Mouse (Mus musculus): Measurements from ENCODE around the gene Tmem121.
A peak's percentile ranks its signal among the peaks of the same experiment; 100 is the strongest.

Tmem121 gene

GRCm38 (mm10) chr12:113185442-113186291, at the start of gene Tmem121:
TSS of gene Tmem121 (plus strand) at chr12:113185930.
- DNase-seq: peak; percentile 82 to 86

GRCm38 (mm10) chr12:113136492-113137020, 49.2 kb upstream of the Tmem121 start:
- DNase-seq: no peak

DNA sequence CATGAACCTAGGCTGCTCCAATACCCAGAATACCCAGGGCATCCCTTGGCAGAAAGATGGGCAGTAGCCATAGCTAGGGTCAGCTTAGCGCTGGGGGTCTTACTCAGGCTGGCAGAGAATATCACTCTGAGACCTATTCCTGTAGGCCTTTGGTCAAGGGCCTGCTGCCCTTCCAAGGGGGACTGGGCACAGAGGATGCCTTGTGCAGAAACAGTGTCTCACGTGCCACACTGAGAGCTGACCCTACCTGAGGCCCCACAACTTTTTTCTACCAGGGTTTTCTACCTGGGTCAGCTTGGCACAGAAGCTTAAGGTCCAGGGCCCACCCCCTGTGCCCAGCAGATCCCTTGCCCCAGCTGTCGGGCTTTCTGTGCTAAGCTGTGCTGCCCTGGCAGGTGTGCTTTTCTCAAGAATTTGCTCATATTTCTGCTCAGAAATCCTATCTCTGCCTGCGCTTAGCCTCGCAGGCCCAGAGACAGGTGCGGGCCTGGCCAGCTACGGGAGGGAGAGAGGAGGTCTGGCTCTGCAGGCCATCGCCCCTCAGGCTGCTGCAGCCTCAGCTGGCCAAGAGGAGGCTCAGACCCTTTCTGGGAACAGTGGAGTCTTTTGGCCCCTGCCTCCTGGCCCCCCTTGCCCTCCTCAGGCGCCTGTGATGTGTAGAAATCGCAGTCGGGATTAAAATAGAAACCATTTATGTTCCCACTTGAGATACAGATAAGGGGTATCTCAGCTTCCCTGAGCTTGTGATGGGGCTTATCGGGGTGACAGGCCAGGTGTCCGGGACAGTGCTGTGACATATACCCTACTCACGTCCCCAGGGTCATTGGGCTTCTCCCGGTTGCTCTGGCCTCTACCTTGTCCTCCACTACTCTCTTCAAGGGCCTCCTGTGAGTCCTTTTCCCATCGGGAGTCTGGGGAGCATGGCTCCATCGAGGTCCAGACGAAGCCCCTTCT, 48.2 kb upstream of the Tmem121 start:
- DNase-seq: no peak

DNA sequence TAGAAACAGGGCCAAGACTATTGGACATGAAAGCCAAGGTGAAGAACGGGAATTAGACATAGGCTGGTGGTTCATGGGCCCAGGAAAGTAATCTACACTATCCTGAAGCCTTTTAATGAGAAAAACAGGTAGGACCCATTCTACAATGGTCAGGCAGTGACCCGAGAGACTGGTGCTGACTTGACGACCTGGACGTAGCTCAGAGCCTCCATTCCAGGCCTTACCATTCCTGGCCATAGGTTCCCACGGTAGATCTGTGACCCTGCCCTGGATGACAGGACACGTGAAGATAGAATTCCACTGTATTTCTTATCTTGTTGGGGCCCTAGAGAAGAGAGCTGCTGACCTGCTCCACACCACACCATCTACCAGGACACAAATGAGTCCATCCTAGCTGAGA, 47.4 kb upstream of the Tmem121 start:
- DNase-seq: no peak

DNA sequence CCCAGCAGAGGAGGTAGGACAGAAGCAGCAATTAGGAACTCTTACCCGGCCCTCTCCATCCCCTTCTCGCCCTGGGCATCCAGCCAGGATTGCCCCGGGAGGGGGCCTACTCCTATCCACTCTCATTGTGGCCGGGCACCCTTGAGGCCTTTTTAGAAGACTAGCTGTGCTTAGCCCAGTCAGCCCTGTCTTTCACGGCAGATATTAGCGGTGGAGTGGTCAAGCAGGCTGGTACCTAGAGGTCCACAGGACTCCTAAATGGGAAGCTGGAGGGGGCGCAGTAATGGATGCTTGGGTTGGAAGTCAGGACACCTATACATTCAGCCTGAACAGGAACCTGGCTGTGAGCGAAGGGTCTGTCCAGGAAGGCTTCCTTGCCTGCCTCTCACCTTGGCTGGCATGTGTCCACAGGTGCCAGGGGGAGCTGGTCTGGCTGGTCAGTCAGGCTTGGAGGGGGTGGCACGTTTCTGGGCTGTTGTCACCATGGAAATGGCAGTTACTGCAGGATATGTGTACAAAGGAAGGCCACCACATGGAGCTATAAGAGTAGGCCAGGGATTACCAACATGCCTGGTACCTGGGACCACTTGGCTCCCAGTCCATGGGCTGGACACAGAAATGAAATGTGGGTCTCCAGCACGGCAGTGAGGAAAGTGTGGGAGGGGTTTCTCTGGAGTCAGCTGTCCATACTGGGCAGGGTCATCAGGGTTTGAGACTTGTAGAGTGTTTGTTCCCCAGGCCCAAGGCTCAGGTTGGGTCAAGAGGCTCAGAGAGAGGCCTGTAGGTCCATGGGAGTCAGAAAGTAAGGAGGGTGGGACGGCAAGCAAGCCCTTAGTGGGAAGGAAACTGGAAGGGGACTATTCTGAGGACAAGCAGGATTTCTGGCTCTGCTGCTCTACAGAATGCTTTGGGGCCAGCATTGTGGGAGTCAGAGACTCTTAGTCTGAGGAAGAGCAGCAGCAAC, 46.5 kb upstream of the Tmem121 start:
- DNase-seq: peak; percentile 48 to 49

DNA sequence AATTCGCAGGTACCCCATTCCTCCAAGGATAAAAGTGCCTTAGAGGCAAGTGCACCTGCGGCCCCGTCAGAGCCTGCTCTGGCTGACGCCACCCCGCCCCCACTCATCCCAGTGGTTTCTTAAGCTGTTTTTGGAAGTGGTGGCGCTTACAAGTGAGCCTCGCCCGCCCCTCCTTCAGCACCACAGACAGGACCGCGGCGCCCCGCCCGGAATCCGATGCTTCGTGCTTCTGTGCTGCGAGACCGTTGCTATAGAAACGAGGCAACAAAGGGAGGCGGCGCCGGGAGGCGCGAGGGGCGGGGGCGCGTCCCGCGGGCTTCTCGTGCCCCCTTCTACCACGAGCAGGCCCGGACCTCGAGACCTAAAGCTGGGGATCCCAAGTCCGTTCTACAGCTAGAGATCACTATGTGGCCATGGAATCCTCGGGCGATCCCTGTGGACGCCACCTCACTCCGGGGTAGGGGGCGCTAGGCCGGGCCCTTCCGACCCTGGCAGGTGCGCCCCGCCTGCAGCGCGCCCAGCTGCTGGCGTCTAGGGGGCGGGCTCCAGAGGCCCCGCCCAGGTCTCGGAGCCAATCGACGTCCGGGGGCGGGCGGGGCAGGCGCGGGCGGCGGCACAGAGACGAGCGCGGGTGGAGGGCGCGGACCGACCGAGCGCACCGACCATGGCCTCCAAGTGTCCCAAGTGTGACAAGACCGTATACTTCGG, 45.7 kb upstream of the Tmem121 start, which contains the start of gene Crip2:
Crip2 (plus strand) TSS at position 329 of the 708 bp plus-strand sequence.
- peak; percentile 81 to 85 for DNase-seq

DNA sequence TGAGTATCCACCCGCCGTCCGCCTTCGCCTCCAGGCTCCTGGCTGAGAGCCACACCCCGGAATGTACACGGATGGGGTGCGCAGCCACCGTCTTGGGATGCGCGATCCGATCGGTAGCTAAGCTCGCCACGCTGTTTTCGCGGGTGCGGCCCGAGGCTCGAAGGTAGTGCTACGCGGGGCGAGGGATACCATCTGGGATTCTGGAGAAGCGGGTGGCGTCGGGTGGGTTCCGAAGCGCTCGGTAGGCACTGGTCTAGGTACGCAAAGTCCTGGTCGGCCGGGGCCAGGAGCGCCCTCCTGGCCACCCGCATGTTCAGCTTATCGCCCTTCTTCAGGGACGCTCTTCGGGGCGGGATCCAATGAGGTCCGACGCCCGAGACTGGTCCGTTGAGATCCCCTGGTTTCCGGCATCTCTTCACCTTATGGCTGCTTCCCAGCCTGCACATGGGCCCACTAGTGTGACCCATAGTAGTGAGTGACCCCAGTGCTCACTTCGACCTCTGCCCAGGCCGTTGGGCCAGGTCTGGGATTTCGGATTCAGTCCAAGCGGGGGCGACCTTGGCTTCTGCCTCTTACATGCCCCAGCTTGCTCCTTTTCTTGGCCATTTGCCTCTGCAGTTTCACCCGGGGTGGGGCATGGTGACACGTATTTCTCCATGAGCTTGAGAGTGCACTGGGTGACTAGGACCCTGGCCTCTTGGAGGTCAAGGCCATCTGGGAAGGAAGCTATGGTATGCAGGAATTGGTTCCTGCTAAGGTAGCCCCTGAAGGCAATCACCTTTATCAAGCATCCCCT, 44.9 kb upstream of the Tmem121 start:
- peak; percentile 50 to 55 for DNase-seq

DNA sequence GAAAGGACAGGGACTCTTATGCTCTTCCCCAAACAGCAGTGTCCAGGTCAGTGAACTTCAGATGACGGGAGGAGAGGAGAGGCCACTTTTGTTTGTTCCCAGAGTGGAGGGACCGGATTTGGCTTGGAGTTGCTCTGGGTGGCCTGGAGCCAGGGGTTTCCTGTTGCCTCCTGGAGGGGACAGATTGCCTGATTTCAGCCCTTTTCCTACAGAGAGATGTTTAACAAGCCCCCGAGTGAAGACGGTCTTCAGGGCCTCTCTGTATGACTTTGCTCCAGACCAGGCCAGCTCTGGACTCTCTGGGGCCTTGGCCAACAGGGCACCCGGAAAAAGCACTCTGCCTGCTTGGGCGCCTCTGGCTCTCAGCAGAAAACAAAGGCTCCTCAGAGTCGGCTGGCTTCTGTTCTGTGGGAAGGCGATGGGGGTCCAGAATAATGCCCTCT, 44.2 kb upstream of the Tmem121 start:
- peak; percentile 74 to 78 for DNase-seq

DNA sequence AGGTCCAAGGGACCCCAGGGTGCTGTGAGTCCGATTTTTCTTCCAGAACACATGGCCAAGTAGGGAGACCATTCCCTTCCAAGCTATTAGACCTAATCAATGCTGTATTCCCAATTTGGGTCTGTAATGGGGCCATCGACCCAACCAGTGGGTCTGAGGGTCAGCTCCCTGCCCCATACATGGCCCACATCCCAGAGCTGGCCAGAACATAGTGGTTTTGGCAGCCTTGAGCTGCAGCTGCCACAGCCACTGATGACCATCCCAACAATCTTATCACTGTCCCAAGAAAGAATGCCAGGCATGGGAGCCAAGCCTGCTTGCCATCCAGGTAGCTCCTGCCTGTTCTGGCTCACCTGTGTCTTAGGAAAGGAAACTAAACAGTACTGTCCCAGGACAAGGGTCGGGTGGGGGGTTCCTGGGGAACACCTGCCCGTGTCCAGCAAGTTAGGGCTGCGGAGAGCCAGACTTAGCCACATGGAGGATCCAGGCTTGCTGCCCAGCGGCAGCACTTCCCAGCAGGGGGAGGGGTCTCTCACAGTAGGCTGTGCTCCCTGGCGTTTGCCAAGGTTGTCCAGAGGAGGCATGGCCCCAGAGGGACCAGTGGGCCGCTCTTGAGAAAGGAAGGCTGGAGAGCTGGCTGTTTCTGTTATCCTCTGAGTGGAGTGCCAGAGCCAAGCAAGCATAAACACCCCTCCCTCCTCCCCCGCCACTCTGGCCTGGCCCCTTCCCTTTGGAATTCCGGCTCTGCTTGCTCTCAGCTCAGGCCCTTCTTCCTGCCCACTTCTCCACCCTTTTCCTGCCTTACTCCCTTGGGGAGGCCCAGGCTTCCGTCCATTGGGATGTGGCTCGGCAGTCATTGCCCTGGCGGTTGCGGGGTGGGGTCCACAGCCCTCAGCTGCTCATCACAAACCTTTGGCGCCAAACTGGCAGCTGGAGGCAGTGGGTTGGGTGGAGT, 43.4 kb upstream of the Tmem121 start:
- peak; percentile 63 to 76 for DNase-seq

DNA sequence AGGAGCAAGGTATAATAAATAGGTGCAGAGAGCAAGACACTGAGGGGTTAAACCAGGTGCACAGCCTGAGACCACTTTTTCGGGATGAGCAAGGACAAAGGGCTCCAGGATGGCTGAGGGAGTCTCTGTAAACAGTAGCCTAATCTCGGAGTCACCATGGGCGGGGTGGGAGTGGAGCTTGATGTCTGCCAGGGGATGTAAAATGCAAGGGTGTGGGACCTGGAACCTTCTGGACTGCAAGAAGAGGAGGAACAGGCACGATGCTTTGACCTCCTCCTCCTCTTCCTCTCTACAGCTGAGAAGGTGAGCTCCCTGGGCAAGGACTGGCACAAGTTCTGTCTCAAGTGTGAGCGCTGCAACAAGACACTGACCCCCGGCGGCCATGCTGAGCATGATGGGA, 42.6 kb upstream of the Tmem121 start:
- DNase-seq: no peak

- peak; percentile 53 to 65 for DNase-seq
Measured at GRCm38 (mm10) chr12:113144001-113144756, 41.6 kb upstream of the Tmem121 start.

DNA sequence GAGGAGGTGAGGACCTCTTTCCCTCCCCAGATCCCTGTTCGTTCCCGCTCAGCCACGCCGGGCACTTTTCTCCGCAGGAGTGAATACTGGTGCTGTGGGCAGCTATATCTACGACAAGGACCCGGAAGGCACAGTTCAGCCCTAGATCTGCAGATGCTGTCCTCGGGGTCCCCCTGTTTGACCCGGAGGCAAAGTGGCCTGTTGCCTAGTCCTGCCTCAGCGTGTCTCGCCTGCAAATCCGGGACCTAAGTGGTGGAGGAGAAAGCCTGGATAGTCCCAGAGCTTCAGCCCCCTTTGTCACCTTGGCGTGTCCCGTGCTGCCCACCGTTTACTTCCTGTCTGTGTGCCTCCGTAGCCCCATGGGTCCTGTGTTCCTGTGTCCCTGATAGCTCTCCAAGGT, 40.8 kb upstream of the Tmem121 start:
- no peak for DNase-seq

- DNase-seq: no peak
Measured at GRCm38 (mm10) chr12:113145591-113145990, 40.1 kb upstream of the Tmem121 start.

DNA sequence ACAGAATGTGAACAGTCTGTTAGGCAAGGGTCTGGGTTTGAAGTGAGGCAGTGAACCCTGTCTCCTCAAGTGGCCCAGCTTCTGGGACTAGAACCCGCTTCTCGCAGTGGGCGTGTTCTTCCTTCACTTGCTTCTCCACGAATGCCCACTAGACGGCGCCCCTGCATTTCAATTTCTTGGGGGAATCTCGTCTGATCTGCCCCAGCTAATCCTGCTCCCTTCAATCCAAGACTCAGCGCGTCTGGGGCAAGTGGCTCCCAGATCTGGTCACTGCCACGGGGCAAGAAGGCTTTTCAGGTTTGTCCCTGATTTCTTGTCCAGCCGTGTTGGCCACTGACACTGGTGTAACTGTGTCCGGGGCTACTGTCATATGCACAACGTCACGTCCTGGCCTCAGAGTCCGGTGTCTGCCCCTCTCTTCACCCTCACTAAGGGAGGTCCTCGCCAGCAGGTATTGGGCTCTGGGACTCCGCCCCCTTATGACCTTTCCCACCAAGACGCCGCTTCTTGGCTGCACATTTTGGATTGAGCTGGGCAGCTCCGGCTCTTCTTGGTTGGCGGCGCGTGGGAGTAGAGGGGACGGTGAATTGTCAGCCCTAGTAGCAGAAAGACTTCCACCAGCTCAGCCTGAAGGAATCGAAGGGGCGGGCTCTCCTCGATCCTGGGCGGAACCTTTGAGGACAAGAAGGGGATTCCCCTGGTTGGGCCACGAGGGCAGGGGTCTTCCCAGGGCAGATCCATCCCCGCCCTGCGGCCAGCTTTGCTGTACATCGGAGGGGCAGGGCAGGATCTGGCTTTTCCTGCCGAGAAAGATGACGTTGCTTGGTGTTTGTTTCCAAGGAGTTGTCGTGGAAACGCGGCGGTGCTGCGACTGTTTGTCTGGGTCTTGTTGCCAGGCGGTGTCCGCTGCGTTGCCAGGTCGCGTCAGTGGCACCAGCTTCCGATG, 39.3 kb upstream of the Tmem121 start, which contains the start of gene Crip1:
Crip1 (plus strand) TSS at position 205 of the 946 bp plus-strand sequence.
- peak; percentile 87 to 91 for DNase-seq

DNA sequence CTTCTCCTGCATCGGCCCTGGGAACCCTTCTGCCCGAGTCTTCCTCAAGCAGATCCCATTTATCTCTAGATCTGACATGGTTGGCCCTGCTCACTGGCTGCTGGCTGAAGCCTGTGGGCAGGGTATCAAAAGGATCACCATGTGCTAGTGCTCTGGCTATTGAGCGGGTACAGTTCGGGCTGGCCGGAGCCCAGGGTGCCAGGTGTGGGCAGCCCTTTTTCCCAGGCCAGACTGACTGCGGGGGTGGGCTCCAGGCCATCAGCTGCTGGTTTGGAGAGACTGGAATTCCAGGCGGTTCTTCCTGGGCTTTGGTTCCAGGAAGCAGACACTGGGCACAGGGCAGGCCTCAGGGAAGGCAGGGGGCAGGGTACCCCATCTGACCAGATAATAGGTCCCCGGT, 38.2 kb upstream of the Tmem121 start:
- peak; percentile 91 to 95 for DNase-seq

GRCm38 (mm10) chr12:113148381-113149035, 37.2 kb upstream of the Tmem121 start:
- peak; percentile 57 to 58 for DNase-seq

Measured in cerebellum, postnatal 10 days (tissue).